ENCODE assay signal across 14 mouse cellular contexts in genomic region chr2:30937731-30938130, GRCm38 (mm10).
"Had no signal": no experiment of that assay in that cellular context is flagged by ENCODE, and none has a peak within 500 bp of the region (broad histone marks: within the 10 kb centered on the region; RNA-seq: fewer than 3 reads in every experiment).

No protein-coding gene starts in this region.

- DNase-seq: kidney, adult 18-20 months; kidney, adult 9 months; kidney, postnatal 14 days; kidney, postnatal 4 days; left cerebral cortex, postnatal 4 days; liver, postnatal 0 days; thymus, adult 18-20 months; thymus, postnatal 4 days had no signal

- H3K36me3 ChIP-seq: intestine, embryonic 15.5 days; limb, embryonic 12.5 days; limb, embryonic 15.5 days; midbrain, embryonic 13.5 days had no signal

- H3K4me3 ChIP-seq: intestine, embryonic 15.5 days; limb, embryonic 12.5 days; limb, embryonic 15.5 days; midbrain, embryonic 13.5 days had no signal

- H3K9me3 ChIP-seq: intestine, embryonic 15.5 days; limb, embryonic 12.5 days; limb, embryonic 15.5 days; midbrain, embryonic 13.5 days had no signal

- H3K9ac ChIP-seq: intestine, embryonic 15.5 days; limb, embryonic 12.5 days; limb, embryonic 15.5 days; liver, embryonic 14.5 days; liver, postnatal 0 days; midbrain, embryonic 13.5 days had no signal

- H3K27ac ChIP-seq: intestine, embryonic 15.5 days; limb, embryonic 12.5 days; limb, embryonic 15.5 days; liver, embryonic 14.5 days; macrophage; midbrain, embryonic 13.5 days had no signal

- H3K4me1 ChIP-seq: intestine, embryonic 15.5 days; limb, embryonic 12.5 days; limb, embryonic 15.5 days had no signal

- H3K27me3 ChIP-seq: intestine, embryonic 15.5 days; limb, embryonic 12.5 days had no signal
